Mouse (Mus musculus): ENCODE measurements around the gene Rnf17. TPM values are rescaled to one million over a fixed set of nuclear protein-coding genes. Genes with fewer than 3 reads are reported as not detected.

Gene Rnf17
- total RNA-seq, 2 experiments from 2014 or later: 1.4 to 1.7 TPM

- DNase-seq (ENCODE audit: low spot score in 2 of 2): no peak
Observed at GRCm38 (mm10) chr14:56506743-56507142, 104.4 kb downstream of the Rnf17 start.

- DNase-seq (ENCODE audit: low spot score in 2 of 2): no peak
Observed at GRCm38 (mm10) chr14:56512084-56512483, 109.7 kb downstream of the Rnf17 start.

- DNase-seq (ENCODE audit: low spot score in 2 of 2): no peak
Observed at GRCm38 (mm10) chr14:56514775-56515174, 112.4 kb downstream of the Rnf17 start.

GRCm38 (mm10) chr14:56530788-56531187, 128.4 kb downstream of the Rnf17 start:
- DNase-seq (ENCODE audit: low spot score in 2 of 2): no peak

- DNase-seq (ENCODE audit: low spot score in 2 of 2): no peak
Observed at GRCm38 (mm10) chr14:56544946-56545345, 142.6 kb downstream of the Rnf17 start.

- DNase-seq (ENCODE audit: low spot score in 2 of 2): no peak
Observed at GRCm38 (mm10) chr14:56545491-56545890, 143.1 kb downstream of the Rnf17 start.

GRCm38 (mm10) chr14:56550960-56551359, 148.6 kb downstream of the Rnf17 start:
- no peak for DNase-seq (ENCODE audit: low spot score in 2 of 2)

- DNase-seq (ENCODE audit: low spot score in 2 of 2): no peak
Observed at GRCm38 (mm10) chr14:56552924-56553323, 150.5 kb downstream of the Rnf17 start.

GRCm38 (mm10) chr14:56553331-56553730, 150.9 kb downstream of the Rnf17 start:
- DNase-seq (ENCODE audit: low spot score in 2 of 2): no peak

- no peak for DNase-seq (ENCODE audit: low spot score in 2 of 2)
Observed at GRCm38 (mm10) chr14:56554716-56555115, 152.3 kb downstream of the Rnf17 start.

GRCm38 (mm10) chr14:56559134-56559533, 156.8 kb downstream of the Rnf17 start:
- no peak for DNase-seq (ENCODE audit: low spot score in 2 of 2)

- no peak for DNase-seq (ENCODE audit: low spot score in 2 of 2)
Observed at GRCm38 (mm10) chr14:56567476-56567875, 165.1 kb downstream of the Rnf17 start.

GRCm38 (mm10) chr14:56569041-56569440, 166.7 kb downstream of the Rnf17 start:
- DNase-seq (ENCODE audit: low spot score in 2 of 2): no peak

- peak; percentile 85 to 91 for DNase-seq (ENCODE audit: low spot score in 2 of 2)
Observed at GRCm38 (mm10) chr14:56571310-56572093, 169.1 kb downstream of the Rnf17 start.

GRCm38 (mm10) chr14:56572546-56572945, 170.2 kb downstream of the Rnf17 start:
- no peak for DNase-seq (ENCODE audit: low spot score in 2 of 2)

Other genes with a start within 250 kb of the Rnf17 start
- gene Gzmg, start 243.0 kb upstream of the Rnf17 start, total RNA-seq (2021): not detected
- gene Gzmn, start 228.0 kb upstream of the Rnf17 start, total RNA-seq (2021): not detected
- gene Gzmf, start 191.2 kb upstream of the Rnf17 start, total RNA-seq (2021): not detected
- not detected for gene Gzmc, start 167.9 kb upstream of the Rnf17 start, total RNA-seq (2021)
- gene Gzmb, start 140.3 kb upstream of the Rnf17 start, total RNA-seq (2021): under 1 TPM; 0.28 to 0.51 TPM
- gene Atp12a, start 37.5 kb upstream of the Rnf17 start, total RNA-seq (2021): 1 to 10 TPM in 1 of 2 experiments, under 1 TPM in 1; 0.23 to 4.1 TPM
- 1 to 10 TPM; 8.0 to 8.4 TPM for gene Cenpj, start 172.8 kb downstream of the Rnf17 start, total RNA-seq (2021)
- gene Parp4, start 173.0 kb downstream of the Rnf17 start, total RNA-seq (2021): 10 to 100 TPM; 27.1 to 31.8 TPM